Mouse (Mus musculus): ENCODE measurements around the gene Rnf25.
A peak's percentile ranks its signal among the peaks of the same experiment; 100 is the strongest.

Rnf25 gene

DNA sequence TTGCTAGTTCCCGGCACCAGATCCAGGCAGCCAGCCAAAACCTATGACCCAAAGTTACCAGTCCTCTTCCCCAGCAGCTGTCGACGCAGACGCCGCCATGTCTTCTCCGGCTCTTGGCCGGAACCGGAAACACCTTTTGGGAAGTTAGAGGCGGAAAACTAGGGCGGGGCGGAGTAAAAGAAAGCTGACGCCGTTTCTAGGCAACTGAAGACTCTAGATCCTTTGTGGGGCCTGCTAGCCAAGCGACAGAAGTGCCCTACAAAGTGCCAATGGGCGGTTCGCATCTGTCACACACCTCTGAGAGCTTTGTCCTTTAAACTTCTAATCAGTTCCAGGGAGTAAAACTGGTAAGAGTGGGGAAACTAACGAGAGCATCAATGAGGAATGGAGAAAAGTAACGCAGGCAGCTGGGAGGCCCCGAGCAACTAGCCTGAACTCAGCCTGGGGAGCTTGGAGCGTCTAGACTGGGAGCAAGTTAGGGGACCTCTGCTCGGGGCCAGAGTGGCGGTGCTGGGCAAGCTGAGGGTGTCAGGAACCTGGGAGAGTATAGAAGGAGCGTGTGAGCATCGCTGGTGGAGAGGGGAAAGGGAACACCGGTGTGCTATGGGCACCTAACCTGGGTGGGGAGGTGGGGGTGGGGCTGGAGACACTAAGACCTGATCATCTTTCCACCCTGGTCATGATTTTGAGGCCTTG lies at the start of gene Rnf25, which contains the start of gene Stk36:
Rnf25 (minus strand) TSS at position 131 of the 696 bp plus-strand sequence.
Stk36 (plus strand) TSS at position 179 of the 696 bp plus-strand sequence.
- TF ChIP-seq POU5F1 (IDR thresholded peaks at IDR 0.05; ENCODE audit: borderline replicate concordance, low read length) (no peak), CTCF (conservative IDR thresholded peaks at IDR 0.05; ENCODE audit: low read length) (no peak)
- Histone ChIP-seq H3K4me1 (replicated peaks; ENCODE audit: low read depth, low read length) (peaks cover 10% of the 10 kb centered on the region), H3K4me3 (replicated peaks; ENCODE audit: low read length) (peak within 1 kb of the TSS; percentile 94), H3K27me3 (ENCODE audit: insufficient read depth, low read length) (no peaks in the 10 kb centered on the region), H3K9me3 (ENCODE audit: low read length) (no peaks in the 10 kb centered on the region), H3K36me3 (ENCODE audit: insufficient read depth, low read length) (peaks cover 33% of the 10 kb centered on the region)

DNA sequence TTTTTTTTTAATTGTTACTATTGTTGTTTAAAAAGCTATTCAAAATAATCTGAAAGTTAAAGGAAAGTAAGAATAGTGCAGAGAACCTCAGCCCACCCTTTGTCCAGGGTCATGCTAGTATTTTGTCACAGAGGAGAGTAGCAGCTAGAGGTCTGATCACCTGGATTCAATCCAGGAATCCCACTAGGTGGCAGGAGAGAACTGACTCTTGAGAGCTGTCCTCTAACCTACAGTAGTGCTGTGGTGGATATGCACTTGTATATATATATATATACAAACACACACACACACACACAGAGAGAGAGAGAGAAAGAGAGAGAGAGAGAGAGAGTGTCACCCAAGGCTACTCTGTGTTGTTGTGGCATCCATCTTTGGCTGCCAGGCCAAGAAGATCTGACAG lies 42.7 kb upstream of the Rnf25 start:
- peaks cover 23% of the 10 kb centered on the region for H3K9me3 ChIP-seq (ENCODE audit: low read length)
- H3K4me1 ChIP-seq (replicated peaks; ENCODE audit: low read depth, low read length): no peaks in the 10 kb centered on the region
- no peak overlapping the region for H3K4me3 ChIP-seq (replicated peaks; ENCODE audit: low read length)
- H3K27me3 ChIP-seq (ENCODE audit: insufficient read depth, low read length): no peaks in the 10 kb centered on the region
- TF ChIP-seq NANOG (IDR thresholded peaks at IDR 0.05; ENCODE audit: borderline replicate concordance, low read length): no peak
- no peak for TF ChIP-seq POU5F1 (IDR thresholded peaks at IDR 0.05; ENCODE audit: borderline replicate concordance, low read length)
- TF ChIP-seq CTCF (conservative IDR thresholded peaks at IDR 0.05; ENCODE audit: low read length): no peak
- H3K36me3 ChIP-seq (ENCODE audit: insufficient read depth, low read length): no peaks in the 10 kb centered on the region

DNA sequence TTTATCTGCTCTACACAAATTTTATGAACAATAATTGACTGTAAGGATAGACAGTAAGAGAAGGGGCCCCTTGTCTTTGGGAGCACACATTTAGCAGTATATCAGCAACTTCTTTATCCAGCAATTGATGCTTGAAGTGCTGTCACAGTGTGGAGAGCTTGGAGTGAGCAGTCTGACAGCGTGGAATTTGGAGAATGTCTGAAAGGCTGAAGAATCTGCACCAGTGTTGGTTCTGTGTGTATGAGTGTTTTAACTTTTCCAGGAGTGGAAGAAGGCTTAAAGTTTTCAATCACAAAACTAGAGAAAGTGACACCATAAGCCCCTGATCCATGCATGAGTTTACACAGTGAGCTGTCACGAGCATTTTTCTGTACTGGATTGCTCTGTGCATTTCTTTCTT lies 42.3 kb upstream of the Rnf25 start:
- Histone ChIP-seq H3K27me3 (ENCODE audit: insufficient read depth, low read length) (no peaks in the 10 kb centered on the region), H3K9me3 (ENCODE audit: low read length) (peaks cover 20% of the 10 kb centered on the region), H3K36me3 (ENCODE audit: insufficient read depth, low read length) (no peaks in the 10 kb centered on the region), H3K4me1 (replicated peaks; ENCODE audit: low read depth, low read length) (no peaks in the 10 kb centered on the region), H3K4me3 (replicated peaks; ENCODE audit: low read length) (no peak overlapping the region)
- TF ChIP-seq POU5F1 (IDR thresholded peaks at IDR 0.05; ENCODE audit: borderline replicate concordance, low read length) (no peak), CTCF (conservative IDR thresholded peaks at IDR 0.05; ENCODE audit: low read length) (no peak), NANOG (IDR thresholded peaks at IDR 0.05; ENCODE audit: borderline replicate concordance, low read length) (no peak)

DNA sequence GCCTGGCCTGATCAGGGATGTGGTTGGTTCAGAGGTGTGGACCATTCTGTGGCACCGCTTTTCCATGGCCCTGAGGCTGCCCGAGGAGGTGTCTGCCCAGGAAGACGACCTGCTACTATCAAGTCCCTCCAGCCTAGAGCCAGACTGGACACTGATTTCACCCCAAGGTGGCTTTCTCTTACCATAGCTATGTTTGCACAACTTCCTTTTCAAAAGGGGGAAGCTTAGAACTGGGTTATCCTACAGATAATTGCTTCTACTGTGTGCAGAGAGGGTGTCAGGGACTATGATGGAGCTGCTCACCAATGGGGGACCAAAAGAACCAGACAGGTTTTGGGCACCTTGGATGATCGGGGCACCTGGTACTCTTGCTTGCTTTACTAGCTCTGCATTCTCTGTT lies 31.5 kb upstream of the Rnf25 start:
- peaks cover 5% of the 10 kb centered on the region; the same call in 1 of the 2 replicates for H3K27me3 ChIP-seq (ENCODE audit: insufficient read depth, low read length)
- H3K4me3 ChIP-seq (replicated peaks; ENCODE audit: low read length): no peak overlapping the region
- H3K9me3 ChIP-seq (ENCODE audit: low read length): no peaks in the 10 kb centered on the region
- H3K4me1 ChIP-seq (replicated peaks; ENCODE audit: low read depth, low read length): peaks cover 4% of the 10 kb centered on the region; the same call in 1 of the 2 replicates
- TF ChIP-seq CTCF (conservative IDR thresholded peaks at IDR 0.05; ENCODE audit: low read length) (no peak), NANOG (IDR thresholded peaks at IDR 0.05; ENCODE audit: borderline replicate concordance, low read length) (no peak), POU5F1 (IDR thresholded peaks at IDR 0.05; ENCODE audit: borderline replicate concordance, low read length) (no peak)
- H3K36me3 ChIP-seq (ENCODE audit: insufficient read depth, low read length): no peaks in the 10 kb centered on the region

DNA sequence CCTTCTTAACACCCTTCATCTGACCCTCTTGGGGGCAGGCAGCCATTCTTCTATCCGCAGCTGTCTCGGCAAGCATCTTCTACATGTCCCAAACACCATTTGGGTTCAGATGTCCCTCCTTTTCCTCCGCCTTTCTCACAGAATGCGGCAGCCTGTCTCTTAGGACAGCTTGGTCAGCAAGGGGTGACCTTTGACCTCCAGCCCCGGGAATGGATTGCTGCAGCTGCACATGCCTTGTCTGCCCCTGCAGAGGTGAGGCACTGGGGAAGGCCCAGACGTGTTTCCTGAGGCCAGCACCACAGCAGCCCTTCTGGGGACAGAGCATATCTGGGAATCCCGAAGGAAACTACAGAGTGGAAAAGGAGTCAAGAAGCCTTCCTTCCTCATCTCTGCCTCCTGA lies 26.8 kb upstream of the Rnf25 start:
- Histone ChIP-seq H3K9me3 (ENCODE audit: low read length) (no peaks in the 10 kb centered on the region), H3K4me1 (replicated peaks; ENCODE audit: low read depth, low read length) (peaks cover 4% of the 10 kb centered on the region; the same call in 1 of the 2 replicates), H3K36me3 (ENCODE audit: insufficient read depth, low read length) (no peaks in the 10 kb centered on the region), H3K27me3 (ENCODE audit: insufficient read depth, low read length) (no peaks in the 10 kb centered on the region), H3K4me3 (replicated peaks; ENCODE audit: low read length) (0 out of 2 replicates have a peak overlapping the region, but pooled peaks have one; percentile 11)
- no peak for TF ChIP-seq POU5F1 (IDR thresholded peaks at IDR 0.05; ENCODE audit: borderline replicate concordance, low read length)
- no peak for TF ChIP-seq NANOG (IDR thresholded peaks at IDR 0.05; ENCODE audit: borderline replicate concordance, low read length)
- no peak for TF ChIP-seq CTCF (conservative IDR thresholded peaks at IDR 0.05; ENCODE audit: low read length)

DNA sequence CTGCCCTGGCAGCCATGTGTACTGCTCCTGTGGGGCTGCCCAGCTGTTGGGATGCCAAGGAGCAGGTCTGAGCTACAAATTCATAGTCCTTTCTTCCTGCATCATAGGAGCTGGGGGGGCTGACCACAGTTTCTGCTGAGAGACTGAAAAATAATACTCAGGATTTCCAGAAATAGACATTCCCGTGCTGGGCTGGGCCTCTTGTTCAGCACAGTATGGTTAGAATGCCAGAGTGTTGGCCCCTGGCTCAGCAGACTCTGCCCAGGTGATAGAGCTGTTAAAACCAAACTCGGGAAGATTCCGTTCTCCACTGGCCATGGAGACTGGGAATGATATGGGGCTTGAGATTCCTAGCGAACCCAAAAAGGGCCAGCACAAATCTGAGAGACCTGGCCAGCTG lies 24.9 kb upstream of the Rnf25 start:
- no peaks in the 10 kb centered on the region for H3K36me3 ChIP-seq (ENCODE audit: insufficient read depth, low read length)
- no peak overlapping the region for H3K4me3 ChIP-seq (replicated peaks; ENCODE audit: low read length)
- TF ChIP-seq NANOG (IDR thresholded peaks at IDR 0.05; ENCODE audit: borderline replicate concordance, low read length) (no peak), POU5F1 (IDR thresholded peaks at IDR 0.05; ENCODE audit: borderline replicate concordance, low read length) (no peak), CTCF (conservative IDR thresholded peaks at IDR 0.05; ENCODE audit: low read length) (no peak)
- H3K27me3 ChIP-seq (ENCODE audit: insufficient read depth, low read length): no peaks in the 10 kb centered on the region
- H3K9me3 ChIP-seq (ENCODE audit: low read length): no peaks in the 10 kb centered on the region
- peaks cover 4% of the 10 kb centered on the region; the same call in 1 of the 2 replicates for H3K4me1 ChIP-seq (replicated peaks; ENCODE audit: low read depth, low read length)

DNA sequence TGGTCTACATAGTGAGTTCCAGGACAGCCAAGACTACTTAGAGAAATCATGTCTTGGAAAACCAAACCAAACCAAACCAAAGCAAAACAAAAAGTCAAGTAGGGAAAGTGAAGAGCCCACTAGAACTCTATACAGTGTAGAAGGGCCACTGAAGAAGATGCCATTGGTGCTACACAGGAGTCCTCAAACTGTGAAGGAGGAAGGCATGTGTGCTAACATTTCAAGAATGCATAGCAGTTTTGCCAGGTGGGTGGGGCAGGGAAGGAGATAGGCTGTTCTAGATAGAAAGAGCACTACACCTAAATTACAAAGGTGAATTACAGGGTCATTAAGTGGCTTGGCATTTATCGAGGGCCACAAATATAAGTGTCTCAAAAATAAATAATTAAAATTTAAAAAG lies 23.0 kb upstream of the Rnf25 start:
- no peak for TF ChIP-seq NANOG (IDR thresholded peaks at IDR 0.05; ENCODE audit: borderline replicate concordance, low read length)
- TF ChIP-seq POU5F1 (IDR thresholded peaks at IDR 0.05; ENCODE audit: borderline replicate concordance, low read length): no peak
- TF ChIP-seq CTCF (conservative IDR thresholded peaks at IDR 0.05; ENCODE audit: low read length): no peak
- H3K36me3 ChIP-seq (ENCODE audit: insufficient read depth, low read length): no peaks in the 10 kb centered on the region
- no peak overlapping the region for H3K4me3 ChIP-seq (replicated peaks; ENCODE audit: low read length)
- no peaks in the 10 kb centered on the region for H3K9me3 ChIP-seq (ENCODE audit: low read length)
- H3K27me3 ChIP-seq (ENCODE audit: insufficient read depth, low read length): no peaks in the 10 kb centered on the region
- peaks cover 4% of the 10 kb centered on the region; the same call in 1 of the 2 replicates for H3K4me1 ChIP-seq (replicated peaks; ENCODE audit: low read depth, low read length)

GRCm38 (mm10) chr1:74600501-74601266 lies 513 bp downstream of the Rnf25 start:
- peaks cover 10% of the 10 kb centered on the region for H3K4me1 ChIP-seq (replicated peaks; ENCODE audit: low read depth, low read length)
- H3K4me3 ChIP-seq (replicated peaks; ENCODE audit: low read length): peak overlapping the region; percentile 94
- no peaks in the 10 kb centered on the region for H3K9me3 ChIP-seq (ENCODE audit: low read length)
- no peaks in the 10 kb centered on the region for H3K27me3 ChIP-seq (ENCODE audit: insufficient read depth, low read length)
- peaks cover 39% of the 10 kb centered on the region for H3K36me3 ChIP-seq (ENCODE audit: insufficient read depth, low read length)
- TF ChIP-seq CTCF (conservative IDR thresholded peaks at IDR 0.05; ENCODE audit: low read length) (no peak), NANOG (IDR thresholded peaks at IDR 0.05; ENCODE audit: borderline replicate concordance, low read length) (no peak), POU5F1 (IDR thresholded peaks at IDR 0.05; ENCODE audit: borderline replicate concordance, low read length) (no peak)

All from E14TG2a.4 (cell line).